Mouse (Mus musculus) thymus, postnatal 0 days (tissue): Measurements from ENCODE around the gene Ppargc1a. TPM values are rescaled to one million over a fixed set of nuclear protein-coding genes. Genes with fewer than 3 reads are reported as not detected.

Experiments used
- DNase-seq: peaks from one replicate; pipeline ENCODE4 v3.0.0-alpha.2; 2015; ENCODE audit warnings: low spot score
- polyA plus RNA-seq: library from polyadenylated mRNA; unstranded; fragments of >200 nt; fragmentation: Nextera tagmentation; extraction: Ambion mirVana; gene quantifications from 2 replicates; pipeline ENCODE4 v1.2.1, GENCODE M21; 2015

Gene Ppargc1a
- polyA plus RNA-seq, 1 experiment from 2014 or later: 0.07 TPM

DNA sequence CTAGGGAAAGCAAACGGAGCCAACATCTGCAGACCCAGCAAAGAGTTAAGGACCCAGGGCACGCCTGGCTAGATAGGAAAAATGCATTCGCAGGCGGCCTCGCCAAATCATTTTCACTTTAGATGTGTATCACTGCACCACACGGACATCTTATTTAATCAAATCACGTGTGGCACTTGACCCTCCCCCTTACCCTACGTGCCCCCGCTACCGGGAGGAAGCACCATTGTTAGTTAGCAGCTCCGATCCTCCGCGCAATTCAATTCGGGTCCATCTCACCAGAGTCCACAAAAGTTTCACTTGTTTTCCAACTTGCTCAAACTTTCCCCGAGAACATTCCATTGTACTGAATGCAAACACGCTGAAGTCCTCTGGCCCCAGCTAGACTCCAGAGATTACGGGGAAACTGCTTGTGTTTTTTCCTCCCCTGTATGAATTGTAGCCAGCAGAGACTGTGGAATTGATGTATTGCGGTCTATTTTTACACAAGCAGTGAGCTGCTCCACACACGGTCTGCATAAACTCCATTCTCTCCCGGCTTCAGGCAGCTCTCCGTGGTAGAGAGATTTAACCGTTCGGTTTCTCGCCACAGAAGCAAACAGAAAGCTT lies 14.9 kb downstream of the Ppargc1a start:
- peak; percentile 16 for DNase-seq

GRCm38 (mm10) chr5:51551852-51552482 lies 15.6 kb downstream of the Ppargc1a start:
- DNase-seq: no peak

DNA sequence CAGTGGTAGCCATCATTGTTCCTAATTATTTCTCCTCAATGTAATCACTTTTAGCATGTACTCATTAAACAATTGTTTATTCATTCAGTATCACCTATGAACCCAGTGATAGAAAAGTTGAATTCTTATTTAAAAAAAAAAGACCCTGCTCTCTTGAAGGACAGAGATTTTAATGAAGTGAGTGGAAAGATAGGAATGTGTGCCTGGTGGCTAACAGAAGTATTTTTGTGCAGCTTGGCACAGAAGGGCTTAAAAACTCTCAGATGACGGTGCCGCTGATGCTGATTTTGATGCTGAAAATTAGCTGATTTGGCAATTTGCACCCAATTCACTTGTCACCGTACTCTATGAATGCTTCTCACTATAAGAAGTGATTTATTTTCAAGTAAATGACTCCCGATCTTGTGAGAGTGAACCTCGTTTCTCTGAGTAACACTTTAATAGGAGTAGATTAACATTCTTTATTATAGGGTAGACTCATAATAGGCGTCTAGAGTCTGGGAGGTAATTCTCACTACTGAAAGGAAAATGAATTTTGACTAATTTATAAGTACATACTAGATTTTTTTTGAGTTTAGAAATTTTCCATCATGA lies 20.0 kb downstream of the Ppargc1a start:
- DNase-seq: no peak

DNA sequence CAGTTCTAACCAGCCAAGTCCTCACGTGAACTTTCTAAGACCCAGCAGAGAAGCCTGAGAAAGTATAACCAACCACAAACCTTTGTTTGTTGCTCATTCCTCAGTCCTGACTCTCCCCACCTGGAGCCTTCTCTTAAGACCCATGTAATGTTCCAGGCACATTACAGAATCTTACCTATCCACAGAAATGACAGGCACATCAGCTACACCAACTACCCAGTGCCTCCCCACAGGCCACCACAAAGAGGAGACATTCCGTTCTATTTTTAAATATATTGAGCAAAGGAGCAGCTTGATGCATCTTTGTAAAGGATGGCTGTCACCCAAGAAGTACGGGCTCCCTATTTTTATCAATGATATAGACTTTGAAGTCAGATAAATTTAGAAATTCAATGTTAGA lies 20.7 kb downstream of the Ppargc1a start:
- DNase-seq: no peak

DNA sequence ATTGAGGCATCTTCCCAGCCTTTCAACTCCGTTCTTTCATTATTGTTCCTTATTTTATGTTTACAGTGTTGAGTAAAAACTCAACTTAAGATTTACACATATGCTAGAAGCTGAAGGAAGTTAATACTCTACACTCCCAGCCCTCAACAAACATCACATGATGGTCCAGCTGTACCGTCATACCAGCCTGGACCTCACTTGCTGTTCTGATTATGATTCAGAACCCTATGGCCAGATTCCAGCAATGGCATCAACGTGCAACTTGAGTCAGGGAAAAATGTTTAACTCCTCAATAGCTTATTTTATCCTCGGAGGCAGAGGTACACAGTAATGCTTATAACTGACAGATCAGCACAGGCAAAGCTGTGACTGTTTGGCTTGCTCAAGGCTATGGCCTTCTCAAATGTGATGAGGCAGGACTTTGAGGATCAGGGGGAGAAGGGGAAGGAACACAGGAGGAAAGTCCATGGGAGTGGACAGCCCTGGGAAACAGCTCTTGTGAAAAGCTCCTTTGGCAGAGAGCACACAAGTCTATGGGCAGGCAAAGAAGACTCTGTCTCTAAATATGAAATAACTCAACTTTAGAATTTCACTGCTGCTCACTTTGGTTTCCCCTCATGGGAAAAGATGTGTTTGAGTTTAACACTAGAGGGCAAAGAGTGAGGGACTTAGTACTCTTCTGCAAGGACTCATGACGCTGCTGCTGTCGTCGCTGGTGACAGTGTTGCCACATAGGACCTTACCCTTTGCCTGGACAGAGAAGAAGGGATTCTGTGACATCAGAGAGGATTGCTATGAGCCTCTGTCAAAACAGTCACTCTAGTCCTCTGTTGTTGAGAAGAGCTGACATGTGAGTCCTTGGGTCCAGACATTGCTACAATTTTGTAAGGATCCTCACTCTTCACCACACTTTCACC lies 22.1 kb downstream of the Ppargc1a start:
- no peak for DNase-seq

GRCm38 (mm10) chr5:51544141-51544735 lies 23.3 kb downstream of the Ppargc1a start:
- no peak for DNase-seq

DNA sequence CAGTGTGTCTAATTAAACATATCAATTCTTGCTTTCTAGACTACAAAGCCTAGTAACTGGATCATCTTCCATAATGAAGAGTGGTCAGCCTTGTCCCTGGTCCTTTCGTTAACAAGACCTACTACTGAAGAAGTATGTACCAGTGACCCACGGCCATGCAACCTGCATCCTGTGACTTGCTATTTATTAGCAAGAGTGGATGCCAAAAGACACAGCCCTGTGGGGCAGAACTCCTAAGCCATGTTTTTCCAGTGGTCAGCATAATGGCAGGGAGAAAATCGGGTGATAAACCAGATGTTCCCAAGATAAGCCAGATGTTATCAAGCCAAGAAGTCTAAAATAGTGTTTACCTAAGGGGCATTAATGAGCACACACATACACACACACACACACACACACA lies 26.0 kb downstream of the Ppargc1a start:
- no peak for DNase-seq

GRCm38 (mm10) chr5:51540816-51541215 lies 26.7 kb downstream of the Ppargc1a start:
- no peak for DNase-seq

DNA sequence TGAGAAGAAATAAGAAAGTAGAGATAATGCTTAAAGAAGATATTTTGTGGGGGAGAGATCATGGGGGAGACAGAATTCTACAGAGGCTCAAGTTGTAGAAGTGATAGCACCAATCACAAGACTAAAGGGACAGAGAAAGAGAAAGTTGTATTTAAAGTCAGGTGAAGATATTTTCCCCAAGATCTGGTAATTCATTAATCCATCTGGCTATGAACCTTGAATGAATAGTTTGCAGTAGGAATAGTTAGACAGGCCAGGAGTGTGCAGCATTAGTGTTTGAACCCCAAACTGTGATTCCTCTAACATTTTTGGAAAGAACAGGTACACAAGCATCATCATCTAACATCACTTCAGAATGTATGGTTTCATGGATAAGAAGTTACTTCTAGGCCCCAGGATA lies 28.0 kb downstream of the Ppargc1a start:
- DNase-seq: no peak

GRCm38 (mm10) chr5:51538319-51538718 lies 29.2 kb downstream of the Ppargc1a start:
- no peak for DNase-seq

DNA sequence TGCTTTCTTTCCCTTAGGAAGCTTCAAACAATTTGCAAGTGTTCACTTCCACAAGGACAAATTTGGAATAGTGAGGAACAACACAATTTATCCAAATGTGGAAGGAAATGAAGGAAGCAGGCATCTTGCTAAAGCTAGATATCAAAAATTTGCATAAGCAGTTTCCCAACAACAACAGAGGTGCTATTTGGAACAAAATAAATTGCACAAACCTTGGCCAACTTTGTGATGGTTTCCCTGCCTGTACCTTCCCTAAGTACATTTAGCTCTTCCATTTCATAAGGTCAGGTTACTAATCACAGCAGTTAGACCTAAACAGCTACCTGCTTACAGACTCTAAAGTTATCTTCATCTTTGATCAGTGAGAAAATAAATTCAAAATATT lies 29.9 kb downstream of the Ppargc1a start:
- DNase-seq: no peak

DNA sequence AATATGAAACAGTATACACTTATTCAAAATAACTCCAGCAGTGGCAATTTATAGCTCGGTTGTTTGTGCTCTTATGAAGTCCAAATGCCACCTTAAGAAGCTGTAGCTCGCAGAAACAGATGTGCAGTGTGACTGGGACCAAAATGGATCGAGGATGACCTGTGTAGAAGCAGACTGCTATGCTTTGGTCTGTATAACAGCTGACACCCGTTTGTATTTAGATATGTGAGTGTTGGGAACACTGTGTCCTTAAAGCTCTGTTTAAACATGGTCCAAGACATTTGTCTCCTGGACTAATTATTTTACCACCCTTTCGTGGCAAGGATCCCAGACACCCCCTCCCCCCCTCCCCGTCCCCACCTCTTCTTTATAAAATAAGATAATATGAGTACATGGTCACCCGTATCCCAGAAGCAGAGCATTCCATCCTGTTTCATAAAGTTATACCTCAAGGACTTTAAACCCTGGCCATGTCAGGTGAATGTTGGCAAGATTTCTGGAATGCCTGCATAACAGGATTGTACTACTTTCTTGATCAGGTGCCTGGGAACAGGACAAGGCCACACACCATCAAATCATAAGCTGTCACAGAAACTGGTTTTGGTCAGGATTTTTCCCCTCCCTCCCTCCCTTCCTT lies 30.4 kb downstream of the Ppargc1a start:
- DNase-seq: no peak

DNA sequence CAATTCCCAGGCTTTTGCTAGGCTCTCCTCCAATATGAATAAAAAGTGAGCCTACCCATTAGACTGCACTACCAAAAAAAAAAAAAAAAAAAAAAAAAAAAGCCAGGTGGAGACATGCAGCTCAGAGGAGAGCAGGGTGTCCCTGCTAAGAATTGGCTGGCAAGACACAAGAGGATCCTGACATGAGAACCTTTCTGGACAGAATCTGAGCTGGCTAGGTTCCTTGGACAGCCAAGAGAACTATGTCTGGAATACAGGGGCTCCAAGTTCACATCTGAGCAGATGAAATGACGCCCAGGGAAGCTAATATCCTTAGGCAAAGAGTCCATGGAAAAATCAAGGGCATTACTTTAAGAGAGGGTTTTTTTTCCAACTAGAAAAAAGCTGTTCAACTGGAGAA lies 33.1 kb downstream of the Ppargc1a start:
- no peak for DNase-seq

DNA sequence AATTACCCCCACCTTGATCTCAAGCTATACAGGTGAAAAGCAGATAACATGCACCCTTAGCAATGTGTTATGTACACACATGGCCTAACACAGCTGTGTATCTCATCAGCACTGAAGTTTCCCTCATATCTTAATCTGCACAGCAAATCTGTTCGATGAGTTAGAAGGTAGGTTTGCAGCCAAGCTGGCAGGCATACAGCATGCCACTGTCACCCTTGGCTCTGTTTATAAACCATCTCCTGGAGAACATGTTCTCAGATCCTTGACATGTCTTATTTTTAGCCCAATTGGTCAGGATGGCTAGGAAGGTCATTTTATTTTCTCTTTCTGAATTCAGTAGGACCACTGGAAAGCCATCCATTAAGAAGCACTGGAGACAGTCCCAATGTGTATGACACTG lies 36.2 kb downstream of the Ppargc1a start:
- no peak for DNase-seq

DNA sequence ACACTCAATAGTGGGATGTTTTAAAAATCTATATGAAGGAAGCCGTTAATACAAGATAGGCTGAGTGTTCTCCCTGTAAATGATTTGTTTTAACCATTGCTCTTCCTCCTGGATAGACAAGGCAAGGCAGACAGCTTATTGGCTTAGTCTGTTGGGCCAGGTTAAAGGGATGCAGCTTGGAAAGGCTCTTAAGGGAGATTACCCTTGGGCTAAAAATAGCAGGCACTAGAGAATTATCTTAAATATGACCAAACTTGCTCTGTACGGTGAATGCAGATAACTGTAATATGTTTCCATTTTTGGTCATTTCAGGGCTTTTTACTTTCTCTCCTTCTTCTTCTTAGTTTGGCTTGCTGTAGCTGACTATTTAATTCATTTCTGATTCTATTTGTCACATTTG lies 38.1 kb downstream of the Ppargc1a start:
- no peak for DNase-seq

GRCm38 (mm10) chr5:51528165-51528498 lies 39.4 kb downstream of the Ppargc1a start:
- DNase-seq: no peak

DNA sequence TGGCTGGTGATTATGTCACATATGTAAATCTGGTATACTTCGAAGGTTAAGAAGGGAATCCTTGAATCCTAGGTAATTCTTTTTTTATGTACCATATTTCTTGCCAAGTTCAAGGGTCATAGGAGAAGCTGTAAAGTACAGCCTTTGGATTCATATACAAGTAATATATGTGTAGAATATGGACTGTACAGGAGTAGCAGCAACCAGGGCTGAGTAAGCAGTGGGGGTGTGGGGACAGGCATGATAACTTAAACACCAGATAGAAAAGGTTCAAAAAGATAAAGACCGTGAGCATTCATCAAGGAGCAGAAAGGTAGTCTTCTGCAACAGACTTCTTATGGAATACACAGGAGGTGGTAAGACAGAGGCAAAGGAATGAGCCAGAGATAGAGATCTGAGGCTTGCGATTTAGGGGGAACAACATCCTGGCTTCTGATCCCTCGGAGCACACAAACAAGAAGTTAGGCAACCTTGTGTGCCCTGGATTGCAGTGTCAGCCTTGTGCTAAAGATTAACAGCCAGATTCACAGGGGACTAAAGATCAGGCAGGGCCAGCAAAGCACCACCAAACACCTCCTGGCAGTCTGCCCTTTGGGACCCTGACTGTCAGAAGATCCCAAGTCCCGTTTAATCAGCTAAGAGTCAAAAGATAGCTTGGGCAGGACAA lies 39.9 kb downstream of the Ppargc1a start:
- no peak for DNase-seq

- DNase-seq: no peak
Measured at GRCm38 (mm10) chr5:51525858-51526257, 41.7 kb downstream of the Ppargc1a start.

DNA sequence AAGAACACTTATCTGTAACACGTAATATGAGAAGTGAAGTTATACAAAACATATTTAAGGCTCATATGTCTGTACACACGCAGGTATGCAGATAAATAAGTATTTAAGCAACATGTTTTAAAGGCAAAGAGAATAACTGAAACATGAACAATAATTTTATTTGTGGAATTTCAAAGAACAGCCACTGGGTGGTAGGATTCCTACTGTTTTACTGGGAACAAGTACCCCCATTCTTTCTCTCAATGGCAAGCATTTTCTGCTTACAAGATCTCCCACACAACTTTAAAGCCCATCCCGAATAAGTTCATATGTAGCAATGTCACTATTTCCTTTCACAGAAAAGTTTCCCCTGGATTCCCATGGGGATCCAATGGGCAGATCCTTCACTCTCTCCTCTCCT lies 46.7 kb downstream of the Ppargc1a start:
- no peak for DNase-seq

DNA sequence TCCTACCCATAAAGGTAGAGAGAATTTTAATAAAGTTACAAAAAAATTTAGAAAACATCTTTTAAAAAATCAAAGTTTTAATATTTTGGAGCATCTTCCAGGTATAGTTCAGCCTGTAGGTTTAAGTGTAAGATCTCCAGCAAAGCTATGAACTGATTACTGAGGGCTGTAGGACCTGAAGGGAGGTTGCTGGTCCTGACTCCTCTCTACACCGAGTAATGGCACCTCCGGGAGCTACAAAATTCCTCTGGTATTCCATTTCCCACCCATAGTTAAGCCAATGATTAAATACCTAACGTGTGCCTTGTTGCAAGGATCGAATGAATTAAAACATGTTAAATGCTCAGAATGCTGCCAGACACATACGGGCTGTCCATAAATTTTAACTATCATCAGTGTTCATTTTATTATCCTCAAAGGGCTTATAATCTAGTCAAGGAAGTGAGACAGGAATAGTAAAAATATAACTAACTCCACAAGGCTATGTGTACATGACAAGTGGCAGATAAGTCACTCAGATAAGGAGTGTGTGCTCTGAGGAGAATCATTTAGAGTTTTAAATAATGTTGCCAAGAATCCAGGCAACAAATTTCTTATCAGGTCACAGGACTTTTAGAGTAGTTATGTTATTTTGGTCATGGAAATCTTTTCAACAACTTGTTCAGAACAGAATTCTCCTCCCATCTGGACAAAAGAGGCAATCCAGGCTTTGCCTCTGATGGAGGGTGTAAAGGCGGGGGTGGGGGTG lies 49.9 kb downstream of the Ppargc1a start:
- DNase-seq: no peak
